Mouse (Mus musculus) layer of hippocampus, adult 11-12 months (tissue): ENCODE results near the gene Eva1c.

ENCODE experiments used
- DNase-seq: peaks from one replicate; pipeline ENCODE4 v3.0.0; 2022; ENCODE audit warnings: low spot score

The Eva1c gene

GRCm38 (mm10) chr16:90865652-90866051, 39.1 kb downstream of the Eva1c start:
- DNase-seq: no peak

DNA sequence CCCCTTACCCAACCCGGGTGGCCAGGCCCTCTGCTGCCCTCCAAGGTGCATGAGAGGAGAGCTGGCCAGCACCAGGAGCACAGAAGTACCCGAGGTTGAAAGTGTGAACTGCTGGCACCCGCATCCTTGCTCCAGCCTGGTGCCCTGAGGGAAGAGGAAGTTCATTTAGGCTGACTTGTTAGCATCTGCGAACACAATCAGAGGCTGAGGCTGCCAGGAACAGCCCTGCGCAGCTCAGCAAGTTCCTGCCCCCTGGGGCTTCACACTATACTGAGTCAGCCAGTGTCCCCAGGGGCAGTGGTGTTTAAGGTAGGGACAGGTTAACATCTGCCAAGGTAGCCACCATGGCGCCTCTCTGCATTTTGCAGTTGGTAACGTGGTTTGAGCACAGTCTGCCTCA, 41.6 kb downstream of the Eva1c start:
- no peak for DNase-seq

DNA sequence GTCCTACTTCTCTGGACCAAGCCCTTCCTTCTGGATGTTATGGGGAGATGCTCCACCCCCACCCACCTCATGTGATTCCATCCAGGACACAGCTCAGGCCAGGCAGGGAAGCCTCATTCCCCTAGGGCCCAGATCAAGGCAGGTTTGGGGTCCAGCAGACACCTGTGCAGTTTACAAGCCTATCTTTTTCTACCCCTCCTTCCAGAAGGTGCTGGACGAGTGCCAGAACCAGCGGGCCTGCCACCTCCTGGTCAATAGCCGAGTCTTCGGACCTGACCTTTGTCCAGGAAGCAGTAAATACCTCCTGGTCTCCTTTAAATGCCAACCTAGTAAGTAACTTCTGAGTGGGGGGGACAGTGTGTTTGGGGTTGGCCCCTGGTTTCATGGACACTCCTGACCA, 42.8 kb downstream of the Eva1c start:
- no peak for DNase-seq

DNA sequence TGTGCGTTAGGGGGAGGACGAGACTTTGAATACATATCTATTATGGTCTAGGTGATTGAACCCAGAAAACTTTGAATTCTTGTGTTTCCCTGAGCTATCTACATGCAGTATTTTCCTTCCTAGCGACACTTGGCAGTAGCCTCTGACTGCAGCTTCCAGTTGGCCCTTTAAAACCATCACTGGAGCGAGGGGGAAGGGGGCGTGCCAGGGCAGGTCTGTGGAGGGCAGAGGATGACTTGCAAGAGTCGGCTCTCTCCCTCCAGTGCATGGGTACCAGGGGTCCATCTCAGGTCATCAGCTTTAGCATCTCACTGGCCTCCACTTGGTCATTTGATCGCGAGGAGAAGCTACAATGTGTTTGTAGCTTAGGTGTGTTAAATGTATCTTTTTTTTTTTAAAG, 46.4 kb downstream of the Eva1c start:
- DNase-seq: no peak

GRCm38 (mm10) chr16:90874536-90874935, 48.0 kb downstream of the Eva1c start:
- DNase-seq: no peak

DNA sequence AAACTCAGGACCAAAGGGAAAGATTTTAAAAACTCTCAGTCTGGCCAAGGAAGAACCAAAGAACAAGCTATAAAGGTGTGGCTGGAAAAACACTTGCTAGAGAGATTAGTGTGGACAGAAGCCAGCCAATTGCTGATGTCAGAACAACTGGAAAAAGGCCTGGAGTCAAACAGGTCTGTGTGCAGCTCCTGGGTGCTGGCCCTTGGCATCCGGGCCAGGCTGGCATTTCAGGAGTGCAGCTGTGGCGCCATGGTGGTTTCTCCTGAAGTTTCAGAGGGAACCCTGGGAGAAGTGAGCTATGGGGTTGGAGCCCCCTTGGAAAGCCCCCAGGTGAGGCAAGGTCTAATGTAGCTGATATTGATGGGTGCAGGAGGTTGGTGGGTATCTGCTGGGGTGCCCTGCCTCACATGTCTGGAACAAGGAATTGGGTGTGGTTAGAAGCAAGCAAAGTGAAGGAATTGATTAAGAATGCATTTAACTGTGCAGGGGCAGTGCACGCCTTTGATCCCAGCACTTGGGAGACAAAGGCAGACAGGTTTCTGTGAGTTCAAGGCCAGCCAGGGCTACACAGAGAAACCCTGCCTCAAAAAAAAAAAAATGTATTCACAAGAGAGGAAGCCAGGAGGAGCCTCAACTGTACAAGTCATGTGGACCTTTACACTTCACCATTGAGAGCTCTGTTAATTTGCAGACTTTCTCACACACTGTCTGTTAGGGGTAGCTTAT, 51.8 kb downstream of the Eva1c start:
- no peak for DNase-seq

- no peak for DNase-seq
Observed at GRCm38 (mm10) chr16:90882501-90882977, 56.0 kb downstream of the Eva1c start.

- no peak for DNase-seq
Observed at GRCm38 (mm10) chr16:90885351-90885750, 58.8 kb downstream of the Eva1c start.

DNA sequence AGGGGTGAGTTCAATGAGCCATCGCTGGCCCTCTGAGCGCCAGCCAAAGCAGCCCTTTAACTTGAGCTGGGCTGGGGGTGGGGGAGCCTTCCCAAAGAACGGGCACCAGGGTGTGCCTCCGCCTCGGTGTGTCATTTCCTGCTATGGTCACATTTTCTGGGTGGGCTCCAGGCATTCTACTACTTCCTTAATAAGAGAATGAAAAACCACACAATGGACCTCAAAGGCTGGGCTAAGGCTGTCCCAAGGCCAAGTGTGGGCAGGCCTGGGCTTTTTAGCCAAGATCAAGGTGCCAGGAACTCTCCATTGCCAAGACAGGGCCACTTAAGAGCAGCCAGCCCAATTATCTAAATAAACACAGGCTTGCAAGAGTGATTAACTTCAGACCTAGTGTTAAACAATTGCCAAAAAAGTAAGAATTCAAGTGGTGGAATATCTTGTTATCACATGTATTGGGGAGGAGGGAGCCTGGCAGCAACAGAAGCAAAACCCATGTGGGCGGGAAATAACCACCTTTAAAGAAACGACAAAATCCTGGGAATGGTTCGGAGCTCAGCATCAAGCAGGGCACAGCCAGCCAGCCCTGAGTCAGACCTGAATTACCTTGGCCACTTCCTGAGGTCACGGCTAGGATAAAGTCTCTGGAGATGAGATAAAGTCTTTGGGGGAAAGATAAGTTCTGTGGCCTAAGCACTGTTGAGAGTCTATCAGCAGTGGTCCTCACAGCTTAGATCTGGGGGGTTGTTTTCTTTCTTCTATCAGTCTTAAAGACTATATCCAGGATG, 59.5 kb downstream of the Eva1c start:
- DNase-seq: peak; percentile 10

GRCm38 (mm10) chr16:90890683-90891082, 64.2 kb downstream of the Eva1c start:
- DNase-seq: no peak

DNA sequence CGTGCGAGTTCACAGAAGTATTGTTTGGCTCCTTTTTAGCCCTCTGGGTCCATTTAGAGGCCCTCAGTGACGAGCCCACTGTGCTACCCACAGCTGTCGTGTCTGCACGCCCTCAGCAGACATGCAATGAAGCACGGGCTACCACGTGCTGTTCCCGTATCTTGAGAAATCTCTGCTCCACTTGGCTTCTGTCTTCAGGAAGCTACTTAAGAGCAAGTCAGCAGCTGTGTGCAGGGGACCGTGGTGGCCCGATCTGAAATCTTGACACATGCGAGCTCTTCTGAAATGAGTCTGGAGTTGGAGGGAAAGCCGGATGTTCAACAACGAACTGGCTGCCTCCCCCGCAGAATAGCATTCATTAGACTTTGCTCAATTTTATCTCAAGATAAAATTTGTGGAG, 65.1 kb downstream of the Eva1c start:
- DNase-seq: no peak

- no peak for DNase-seq
Observed at GRCm38 (mm10) chr16:90892081-90892480, 65.6 kb downstream of the Eva1c start.

- DNase-seq: peak; percentile 11
Observed at GRCm38 (mm10) chr16:90893019-90893418, 66.5 kb downstream of the Eva1c start.

GRCm38 (mm10) chr16:90893792-90894191, 67.3 kb downstream of the Eva1c start:
- DNase-seq: no peak

- no peak for DNase-seq
Observed at GRCm38 (mm10) chr16:90897651-90898050, 71.1 kb downstream of the Eva1c start.

GRCm38 (mm10) chr16:90899498-90899897, 73.0 kb downstream of the Eva1c start:
- DNase-seq: no peak

DNA sequence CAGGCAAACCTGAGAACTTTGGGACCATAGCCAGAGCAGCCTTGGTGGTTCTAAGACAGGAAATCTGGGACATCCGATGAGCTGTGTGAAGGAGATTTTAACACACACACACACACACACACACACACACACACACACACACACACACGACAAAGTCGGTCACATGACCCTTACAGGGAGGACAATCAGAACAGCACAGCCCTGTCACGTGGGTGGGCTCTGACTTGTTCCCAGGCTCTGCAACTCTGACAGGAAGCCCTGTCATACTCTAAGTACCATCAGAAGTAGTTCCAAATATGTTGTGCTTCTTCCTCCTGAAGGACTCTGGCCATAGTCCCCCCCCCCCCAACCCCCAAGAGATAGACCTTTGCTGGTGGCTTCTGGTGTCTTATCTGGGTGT, 74.8 kb downstream of the Eva1c start:
- DNase-seq: no peak

GRCm38 (mm10) chr16:90903300-90903699, 76.8 kb downstream of the Eva1c start:
- no peak for DNase-seq

GRCm38 (mm10) chr16:90907250-90907649, 80.7 kb downstream of the Eva1c start:
- DNase-seq: no peak

GRCm38 (mm10) chr16:90910855-90911533, 84.5 kb downstream of the Eva1c start:
- DNase-seq: no peak

GRCm38 (mm10) chr16:90911766-90912165, 85.2 kb downstream of the Eva1c start:
- no peak for DNase-seq

GRCm38 (mm10) chr16:90916040-90916481, 89.5 kb downstream of the Eva1c start:
- no peak for DNase-seq

DNA sequence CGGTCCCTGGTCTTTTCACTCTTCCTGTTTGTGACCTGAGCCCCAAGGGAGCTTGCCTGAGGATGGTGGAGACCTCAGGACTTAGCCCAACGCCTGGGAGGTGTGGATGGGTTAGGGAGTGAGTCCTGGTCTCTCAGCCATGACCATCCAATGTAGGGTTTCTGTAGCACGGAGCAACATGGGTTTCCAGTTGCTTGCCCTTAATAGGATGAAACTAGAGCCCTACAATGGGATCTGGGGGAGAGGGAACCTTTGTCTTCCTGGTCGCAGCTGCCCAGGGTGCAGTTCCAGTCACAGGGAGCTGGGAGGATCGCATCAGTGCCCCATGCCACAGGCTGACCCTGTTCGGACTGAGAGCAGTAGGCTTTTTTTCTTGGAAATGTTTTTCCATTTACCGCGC, 90.6 kb downstream of the Eva1c start:
- no peak for DNase-seq
